Mouse (Mus musculus) C2C12 (cell line): ENCODE measurements around the gene Arrdc1.

Experiments used
- CTCF ChIP-seq: IDR thresholded peaks from one replicate; pipeline ENCODE4 v1.5.1; 2011; ENCODE audit not compliant: control insufficient read depth, insufficient read depth, insufficient read length
- FOSL1 ChIP-seq: IDR thresholded peaks from one replicate; pipeline ENCODE4 v1.8.0; 2011; ENCODE audit warnings: mild to moderate bottlenecking, low read length; ENCODE audit not compliant: poor library complexity, insufficient read depth, severe bottlenecking
- MAX ChIP-seq: IDR thresholded peaks from one replicate; pipeline ENCODE4 v1.6.1; 2011; ENCODE audit warnings: mild to moderate bottlenecking, control low read depth
- USF1 ChIP-seq: IDR thresholded peaks from one replicate; pipeline ENCODE4 v1.6.1; 2011; ENCODE audit warnings: low read depth, mild to moderate bottlenecking, control low read depth, moderate library complexity

- TF ChIP-seq CTCF (no peak), MAX (no peak), USF1 (no peak), FOSL1 (no peak)
Measured at GRCm38 (mm10) chr2:24942092-24942491, 7.0 kb upstream of the Arrdc1 start.
